Mouse (Mus musculus): Measurements from ENCODE around the gene Olfr105-ps.

Gene Olfr105-ps

DNA sequence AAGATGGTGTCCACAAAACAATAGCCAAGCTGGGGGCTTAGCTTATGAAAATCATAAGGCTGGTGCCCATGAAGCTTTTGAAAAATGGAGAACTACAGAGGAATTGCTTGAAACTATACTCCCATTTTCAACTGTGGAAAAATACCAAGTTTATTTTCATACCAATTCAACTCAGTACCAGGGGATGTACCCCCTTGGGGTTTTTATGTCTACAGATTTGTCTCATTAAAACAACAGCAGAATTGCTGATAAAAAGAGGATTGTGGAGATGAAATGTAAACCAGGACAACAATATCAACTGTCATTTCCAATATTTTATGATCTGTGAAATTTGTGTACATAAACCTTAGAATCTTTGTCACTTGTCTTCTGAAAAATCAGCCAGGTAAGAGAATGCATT, at the start of gene Olfr105-ps:
Olfr105-ps (plus strand) TSS at position 301 of the 400 bp plus-strand sequence.
- no peak for DNase-seq (ENCODE audit: low read depth, low spot score)

DNA sequence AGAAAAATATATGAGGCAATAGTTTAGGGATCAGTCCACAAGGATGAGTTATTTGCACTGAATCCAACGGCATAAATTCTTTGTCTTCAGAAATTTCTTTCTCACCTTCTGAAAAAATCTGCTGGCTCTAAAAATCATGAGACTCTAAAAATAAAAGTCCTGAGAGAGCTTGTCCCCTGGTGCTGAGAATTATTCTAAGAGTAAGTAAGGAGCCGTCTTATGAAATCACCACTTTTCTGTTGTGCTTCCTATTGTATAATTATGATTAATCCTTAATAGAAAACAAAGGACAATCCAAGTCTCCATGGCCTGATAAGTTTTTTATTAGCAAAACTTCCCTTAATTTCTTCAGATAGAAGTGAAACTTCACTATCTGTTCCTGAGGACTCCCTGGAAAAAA, 39.2 kb upstream of the Olfr105-ps start, which contains the start of gene Olfr103:
Olfr103 (minus strand) TSS at position 101 of the 400 bp plus-strand sequence.
- no peak for DNase-seq (ENCODE audit: low read depth, low spot score)

DNA sequence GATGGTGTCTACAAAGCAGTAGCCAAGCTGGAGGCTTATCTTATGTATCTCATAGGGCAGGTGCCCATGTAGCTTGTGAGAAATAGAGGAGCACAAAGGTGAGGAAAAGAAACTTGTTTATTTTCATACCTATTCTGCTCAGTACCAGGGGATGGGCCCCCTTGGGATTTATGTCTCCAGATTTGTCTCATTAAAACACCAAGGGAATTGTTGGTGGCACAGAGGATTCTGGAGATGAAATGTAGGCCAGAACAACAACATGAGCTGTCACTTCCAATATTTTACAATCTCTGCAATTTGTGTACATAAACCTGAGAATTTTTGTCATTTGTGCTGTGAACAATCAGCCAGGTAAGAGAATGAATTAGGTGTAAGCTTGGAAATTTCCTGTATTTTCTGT, 19.6 kb upstream of the Olfr105-ps start, which contains the start of gene Olfr104-ps:
Olfr104-ps (plus strand) TSS at position 301 of the 400 bp plus-strand sequence.
- no peak for DNase-seq (ENCODE audit: low read depth, low spot score)

- DNase-seq (ENCODE audit: low read depth, low spot score), result no peak
Observed at GRCm38 (mm10) chr17:37390093-37390492, 11.3 kb downstream of the Olfr105-ps start, which contains the start of gene Olfr106-ps. Olfr106-ps (plus strand) TSS chr17:37390393.

GRCm38 (mm10) chr17:37398926-37399325, 20.1 kb downstream of the Olfr105-ps start, which contains the start of gene Olfr107:
Olfr107 (plus strand) TSS chr17:37399226.
- DNase-seq (ENCODE audit: low read depth, low spot score), result no peak

- DNase-seq (ENCODE audit: low read depth, low spot score), result no peak
Observed at GRCm38 (mm10) chr17:37413380-37413779, 34.5 kb downstream of the Olfr105-ps start.

All from telencephalon, adult 2 months (tissue).